Mouse (Mus musculus) right cerebral cortex, adult 18-20 months (tissue): Measurements from ENCODE around the gene Olfr1392.
"Not testable (repeated sequence)": the region's sequence is repeated elsewhere in the genome, so short reads cannot be mapped to it uniquely, and the experiment has no call there.

ENCODE experiments used
- DNase-seq: peaks from one replicate; pipeline ENCODE4 v3.0.0; 2022; ENCODE audit warnings: mixed read lengths

The Olfr1392 gene

GRCm38 (mm10) chr11:49253035-49253434 lies 32.0 kb upstream of the Olfr1392 start:
- no peak for DNase-seq

- no peak for DNase-seq
Measured at GRCm38 (mm10) chr11:49259296-49259695, 25.8 kb upstream of the Olfr1392 start.

GRCm38 (mm10) chr11:49259829-49260228 lies 25.3 kb upstream of the Olfr1392 start:
- no peak for DNase-seq

GRCm38 (mm10) chr11:49260598-49261312 lies 24.3 kb upstream of the Olfr1392 start:
- no peak for DNase-seq

- DNase-seq = no peak
Measured at GRCm38 (mm10) chr11:49261313-49261855, 23.7 kb upstream of the Olfr1392 start.

GRCm38 (mm10) chr11:49262286-49262685 lies 22.8 kb upstream of the Olfr1392 start:
- DNase-seq = no peak

GRCm38 (mm10) chr11:49263149-49263548 lies 21.9 kb upstream of the Olfr1392 start:
- no peak for DNase-seq

GRCm38 (mm10) chr11:49264081-49264480 lies 21.0 kb upstream of the Olfr1392 start:
- DNase-seq = no peak

GRCm38 (mm10) chr11:49264622-49265021 lies 20.5 kb upstream of the Olfr1392 start:
- DNase-seq = no peak

- DNase-seq = no peak
Measured at GRCm38 (mm10) chr11:49265101-49265500, 20.0 kb upstream of the Olfr1392 start.

GRCm38 (mm10) chr11:49266671-49267070 lies 18.4 kb upstream of the Olfr1392 start:
- no peak for DNase-seq

- DNase-seq = no peak
Measured at GRCm38 (mm10) chr11:49267316-49267715, 17.8 kb upstream of the Olfr1392 start.

- DNase-seq = no peak
Measured at GRCm38 (mm10) chr11:49267970-49268579, 17.0 kb upstream of the Olfr1392 start.

GRCm38 (mm10) chr11:49269761-49270160 lies 15.3 kb upstream of the Olfr1392 start:
- no peak for DNase-seq

GRCm38 (mm10) chr11:49270368-49270767 lies 14.7 kb upstream of the Olfr1392 start:
- DNase-seq = no peak

- peak; percentile 44 for DNase-seq
Measured at GRCm38 (mm10) chr11:49271334-49271733, 13.7 kb upstream of the Olfr1392 start.

GRCm38 (mm10) chr11:49273834-49274519 lies 11.1 kb upstream of the Olfr1392 start:
- DNase-seq = no peak

GRCm38 (mm10) chr11:49278222-49278621 lies 6.9 kb upstream of the Olfr1392 start, which contains the start of gene Olfr1393:
Gene Olfr1393, plus strand, starts transcription at chr11:49278304.
- no peak for DNase-seq

- peak; percentile 45 for DNase-seq
Measured at GRCm38 (mm10) chr11:49287251-49287650, 2.2 kb downstream of the Olfr1392 start.

GRCm38 (mm10) chr11:49292777-49293176 lies 7.7 kb downstream of the Olfr1392 start:
- DNase-seq = peak; percentile 73

GRCm38 (mm10) chr11:49304441-49304840 lies 19.4 kb downstream of the Olfr1392 start, which contains the start of gene Olfr10:
Gene Olfr10, plus strand, starts transcription at chr11:49304741.
- no peak for DNase-seq

GRCm38 (mm10) chr11:49308547-49308946 lies 23.5 kb downstream of the Olfr1392 start:
- DNase-seq = not testable (repeated sequence)

GRCm38 (mm10) chr11:49322442-49322841 lies 37.4 kb downstream of the Olfr1392 start, which contains the start of gene Olfr1391:
Gene Olfr1391, plus strand, starts transcription at chr11:49322742.
- DNase-seq = no peak
